Mouse (Mus musculus) stomach, postnatal 0 days (tissue): Measurements from ENCODE around the gene Ccdc154.

Experiments
- CTCF ChIP-seq: IDR thresholded peaks from 2 replicates; pipeline ENCODE4 v1.5.1; 2016; ENCODE audit warnings: antibody characterized with exemption, low read depth, mild to moderate bottlenecking, moderate library complexity
- EP300 ChIP-seq: optimal IDR thresholded peaks from 2 replicates; pipeline ENCODE3; 2016; ENCODE audit warnings: antibody characterized with exemption

DNA sequence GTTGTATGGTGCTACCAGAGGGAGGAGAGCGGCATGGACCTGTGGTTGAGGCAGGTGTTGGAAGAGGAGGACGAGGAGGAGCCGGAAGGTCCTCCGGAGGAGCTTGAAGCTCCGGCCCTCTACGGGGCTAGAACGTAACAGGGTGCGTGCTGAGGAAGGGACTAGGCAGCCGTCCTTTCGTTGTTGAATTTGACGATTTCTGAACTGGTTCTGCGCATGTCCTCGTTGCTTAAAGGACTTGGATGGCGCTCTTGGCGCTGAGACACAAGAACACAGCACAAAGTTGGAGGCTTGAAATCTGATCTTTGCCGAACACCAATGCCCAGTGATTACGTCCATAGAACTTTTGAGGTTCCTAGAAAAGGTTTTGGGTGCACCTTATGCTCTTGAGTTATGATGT is 22.7 kb downstream of the Ccdc154 start:
- TF ChIP-seq CTCF, result no peak
- no peak for TF ChIP-seq EP300
